Mouse (Mus musculus): ENCODE measurements around the gene A830018L16Rik. TPM values are rescaled to one million over a fixed set of nuclear protein-coding genes. Genes with fewer than 3 reads are reported as not detected.

The A830018L16Rik gene
- polyA plus RNA-seq, 1 experiment, result not detected

GRCm38 (mm10) chr1:11748424-11748823 lies 334.5 kb downstream of the A830018L16Rik start:
- H3K4me3 ChIP-seq (ENCODE audit: insufficient read depth, low read depth, low read length), result no peak overlapping the region
- H3K4me1 ChIP-seq (ENCODE audit: control insufficient read depth, insufficient read depth, low read length), result no peaks in the 10 kb centered on the region
- H3K27ac ChIP-seq (ENCODE audit: insufficient read depth, low read depth, low read length), result no peak overlapping the region
- no peak for TF ChIP-seq CTCF (IDR thresholded peaks at IDR 0.05; ENCODE audit: insufficient read depth, low read depth, low read length)
- TF ChIP-seq POLR2A (IDR thresholded peaks at IDR 0.05; ENCODE audit: insufficient read depth, low read depth, low read length), result no peak
- 30% methylated on average over 2 of the region's 2 CpGs for WGBS

- TF ChIP-seq POLR2A (IDR thresholded peaks at IDR 0.05; ENCODE audit: insufficient read depth, low read depth, low read length) (no peak), CTCF (IDR thresholded peaks at IDR 0.05; ENCODE audit: insufficient read depth, low read depth, low read length) (no peak)
- Histone ChIP-seq H3K4me1 (ENCODE audit: control insufficient read depth, insufficient read depth, low read length) (no peaks in the 10 kb centered on the region), H3K27ac (ENCODE audit: insufficient read depth, low read depth, low read length) (no peak overlapping the region), H3K4me3 (ENCODE audit: insufficient read depth, low read depth, low read length) (no peak overlapping the region)
These were observed 336.2 kb downstream of the A830018L16Rik start for GRCm38 (mm10) chr1:11750065-11750464.

- TF ChIP-seq POLR2A (IDR thresholded peaks at IDR 0.05; ENCODE audit: insufficient read depth, low read depth, low read length) (no peak), CTCF (IDR thresholded peaks at IDR 0.05; ENCODE audit: insufficient read depth, low read depth, low read length) (no peak)
- WGBS, result 66% methylated on average over 2 of the region's 2 CpGs
These were observed 336.7 kb downstream of the A830018L16Rik start for GRCm38 (mm10) chr1:11750607-11751006.

GRCm38 (mm10) chr1:11751996-11752395 lies 338.1 kb downstream of the A830018L16Rik start:
- TF ChIP-seq POLR2A (IDR thresholded peaks at IDR 0.05; ENCODE audit: insufficient read depth, low read depth, low read length), result no peak
- no peak for TF ChIP-seq CTCF (IDR thresholded peaks at IDR 0.05; ENCODE audit: insufficient read depth, low read depth, low read length)
- Histone ChIP-seq H3K4me3 (ENCODE audit: insufficient read depth, low read depth, low read length) (no peak overlapping the region), H3K4me1 (ENCODE audit: control insufficient read depth, insufficient read depth, low read length) (no peaks in the 10 kb centered on the region), H3K27ac (ENCODE audit: insufficient read depth, low read depth, low read length) (no peak overlapping the region)

More at GRCm38 (mm10) chr1:11750607-11751006, 336.7 kb downstream of the A830018L16Rik start:
- Histone ChIP-seq H3K4me1 (ENCODE audit: control insufficient read depth, insufficient read depth, low read length) (no peaks in the 10 kb centered on the region), H3K27ac (ENCODE audit: insufficient read depth, low read depth, low read length) (no peak overlapping the region), H3K4me3 (ENCODE audit: insufficient read depth, low read depth, low read length) (no peak overlapping the region)

DNA sequence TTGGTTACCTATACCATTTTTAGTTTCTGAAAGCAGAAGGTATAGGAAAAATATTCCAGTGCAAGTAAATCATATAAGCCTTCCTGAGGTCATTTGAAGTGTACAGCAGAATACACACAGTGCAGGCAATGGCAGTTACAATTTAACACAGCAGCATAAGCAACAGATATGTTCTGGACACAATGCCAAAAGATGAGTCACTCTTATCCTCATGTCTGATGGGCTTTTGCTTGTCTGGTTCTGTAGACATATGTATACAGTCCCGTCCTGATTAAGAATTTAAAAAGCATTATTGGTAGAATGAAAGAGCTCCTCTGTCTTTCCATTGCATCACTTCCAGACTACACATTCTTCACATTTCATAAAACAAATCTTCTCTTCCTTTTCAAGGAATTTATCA lies 374.4 kb downstream of the A830018L16Rik start:
- WGBS, result 48% methylated on average over 1 of the region's 1 CpGs
- H3K27ac ChIP-seq (ENCODE audit: insufficient read depth, low read depth, low read length), result no peak overlapping the region
- H3K4me1 ChIP-seq (ENCODE audit: control insufficient read depth, insufficient read depth, low read length), result no peaks in the 10 kb centered on the region
- no peak overlapping the region for H3K4me3 ChIP-seq (ENCODE audit: insufficient read depth, low read depth, low read length)
- TF ChIP-seq POLR2A (IDR thresholded peaks at IDR 0.05; ENCODE audit: insufficient read depth, low read depth, low read length) (no peak), CTCF (IDR thresholded peaks at IDR 0.05; ENCODE audit: insufficient read depth, low read depth, low read length) (no peak)

- Histone ChIP-seq H3K4me3 (ENCODE audit: insufficient read depth, low read depth, low read length) (no peak overlapping the region), H3K4me1 (ENCODE audit: control insufficient read depth, insufficient read depth, low read length) (no peaks in the 10 kb centered on the region), H3K27ac (ENCODE audit: insufficient read depth, low read depth, low read length) (no peak overlapping the region)
- 82% methylated on average over 2 of the region's 2 CpGs for WGBS
- no peak for TF ChIP-seq CTCF (IDR thresholded peaks at IDR 0.05; ENCODE audit: insufficient read depth, low read depth, low read length)
- no peak for TF ChIP-seq POLR2A (IDR thresholded peaks at IDR 0.05; ENCODE audit: insufficient read depth, low read depth, low read length)
These were observed 378.9 kb downstream of the A830018L16Rik start for GRCm38 (mm10) chr1:11792820-11793219.

DNA sequence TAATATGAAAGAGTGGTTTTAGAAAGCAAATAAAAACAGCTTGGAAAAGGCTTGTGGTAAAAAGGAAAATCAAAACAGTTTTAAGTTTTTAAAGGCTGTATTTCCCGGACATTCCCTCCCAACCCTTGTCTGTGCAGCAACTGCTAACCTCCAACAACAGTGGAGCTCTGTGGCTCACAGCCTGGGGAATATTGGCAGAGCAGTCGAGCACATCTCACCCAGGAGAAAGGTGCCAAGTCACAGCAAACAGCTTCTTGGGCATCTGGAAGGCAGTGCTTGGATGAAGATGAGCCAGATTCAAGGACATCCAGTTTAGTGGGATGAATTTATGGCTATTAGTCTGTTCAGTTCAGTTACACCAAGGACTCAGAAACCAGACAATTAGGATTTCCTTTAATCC lies 381.8 kb downstream of the A830018L16Rik start:
- Histone ChIP-seq H3K4me1 (ENCODE audit: control insufficient read depth, insufficient read depth, low read length) (no peaks in the 10 kb centered on the region), H3K4me3 (ENCODE audit: insufficient read depth, low read depth, low read length) (no peak overlapping the region), H3K27ac (ENCODE audit: insufficient read depth, low read depth, low read length) (no peak overlapping the region)
- 26% methylated on average over 2 of the region's 2 CpGs for WGBS
- TF ChIP-seq POLR2A (IDR thresholded peaks at IDR 0.05; ENCODE audit: insufficient read depth, low read depth, low read length), result no peak
- TF ChIP-seq CTCF (IDR thresholded peaks at IDR 0.05; ENCODE audit: insufficient read depth, low read depth, low read length), result no peak

DNA sequence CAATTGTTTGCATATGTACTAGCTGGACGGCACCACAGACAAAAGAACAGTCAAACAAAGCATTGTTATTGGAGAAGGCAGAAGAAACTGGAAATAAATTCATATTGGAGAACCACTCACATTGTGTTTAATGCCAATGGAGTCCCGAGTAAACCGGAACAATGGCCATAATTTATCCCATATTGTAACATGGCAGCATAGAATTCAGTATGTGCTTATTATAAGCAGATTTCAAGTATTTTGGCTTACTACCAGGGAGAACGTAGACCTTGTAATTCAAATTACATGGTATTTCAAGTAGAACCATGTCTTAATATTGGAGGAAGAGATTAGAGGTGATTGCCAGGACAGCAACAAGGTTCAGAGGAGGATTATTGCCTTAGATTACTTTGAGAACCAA lies 458.9 kb downstream of the A830018L16Rik start:
- H3K27ac ChIP-seq (ENCODE audit: insufficient read depth, low read depth, low read length), result no peak overlapping the region
- 79% methylated on average over 4 of the region's 4 CpGs for WGBS

DNA sequence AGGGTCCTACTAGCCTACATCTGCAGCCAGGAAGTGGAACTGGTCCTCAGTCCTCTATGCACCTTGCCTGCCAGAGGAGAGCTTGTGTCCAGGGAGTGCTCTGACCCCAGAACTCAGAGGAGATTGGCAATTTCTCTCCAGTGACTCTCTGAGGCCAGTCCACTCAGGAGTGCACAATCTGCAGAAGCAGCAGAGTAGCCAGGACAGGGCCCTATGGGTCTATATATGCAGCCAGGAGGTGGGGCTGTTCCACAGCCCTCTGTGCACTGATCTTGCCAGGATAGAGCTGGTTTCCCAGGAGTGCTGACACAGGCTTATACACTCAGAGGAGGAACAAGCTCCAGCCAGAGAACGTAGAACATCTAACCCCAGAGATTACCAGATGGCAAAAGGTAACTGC lies 459.7 kb downstream of the A830018L16Rik start:
- TF ChIP-seq POLR2A (IDR thresholded peaks at IDR 0.05; ENCODE audit: insufficient read depth, low read depth, low read length) (no peak), CTCF (IDR thresholded peaks at IDR 0.05; ENCODE audit: insufficient read depth, low read depth, low read length) (no peak)
- Histone ChIP-seq H3K4me3 (ENCODE audit: insufficient read depth, low read depth, low read length) (no peak overlapping the region), H3K27ac (ENCODE audit: insufficient read depth, low read depth, low read length) (no peak overlapping the region), H3K4me1 (ENCODE audit: control insufficient read depth, insufficient read depth, low read length) (no peaks in the 10 kb centered on the region)
- 88% methylated on average over 1 of the region's 1 CpGs for WGBS

More for the DNA sequence above, 458.9 kb downstream of the A830018L16Rik start:
- H3K4me3 ChIP-seq (ENCODE audit: insufficient read depth, low read depth, low read length), result no peak overlapping the region
- TF ChIP-seq POLR2A (IDR thresholded peaks at IDR 0.05; ENCODE audit: insufficient read depth, low read depth, low read length) (no peak), CTCF (IDR thresholded peaks at IDR 0.05; ENCODE audit: insufficient read depth, low read depth, low read length) (no peak)
- no peaks in the 10 kb centered on the region for H3K4me1 ChIP-seq (ENCODE audit: control insufficient read depth, insufficient read depth, low read length)

DNA sequence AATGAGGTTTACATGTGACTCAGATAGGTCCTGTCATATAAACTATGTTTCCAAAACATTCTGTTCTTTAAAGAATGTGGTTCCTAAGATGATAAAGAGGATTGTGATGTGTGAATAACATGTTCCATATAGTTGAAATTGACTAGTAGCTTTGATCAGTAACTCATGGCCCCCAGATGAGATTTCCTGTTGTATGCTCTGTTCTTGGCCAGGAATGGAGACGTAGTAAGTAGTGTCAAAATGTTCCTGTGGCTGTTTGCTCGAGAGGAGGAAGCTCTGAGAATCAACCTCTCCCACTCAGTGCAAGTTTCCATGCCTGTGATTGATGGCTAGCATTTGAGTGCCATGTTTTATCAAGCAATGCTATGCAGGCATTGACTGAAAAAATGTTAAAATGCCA lies 467.8 kb downstream of the A830018L16Rik start:
- TF ChIP-seq POLR2A (IDR thresholded peaks at IDR 0.05; ENCODE audit: insufficient read depth, low read depth, low read length), result no peak
- TF ChIP-seq CTCF (IDR thresholded peaks at IDR 0.05; ENCODE audit: insufficient read depth, low read depth, low read length), result no peak
- no peak overlapping the region for H3K27ac ChIP-seq (ENCODE audit: insufficient read depth, low read depth, low read length)
- no peak overlapping the region for H3K4me3 ChIP-seq (ENCODE audit: insufficient read depth, low read depth, low read length)
- no peaks in the 10 kb centered on the region for H3K4me1 ChIP-seq (ENCODE audit: control insufficient read depth, insufficient read depth, low read length)
- 67% methylated on average over 2 of the region's 2 CpGs for WGBS
